Mouse (Mus musculus) limb, embryonic 11.5 days (tissue): ENCODE results near the gene Zfp184. TPM values are rescaled to one million over a fixed set of nuclear protein-coding genes. Genes with fewer than 3 reads are reported as not detected.
"Not testable (repeated sequence)": the region's sequence is repeated elsewhere in the genome, so short reads cannot be mapped to it uniquely, and the experiment has no call there.

Experiments used
- ATAC-seq: fragments of 200-750 bp; cut with Nextera tagmentation; 2 replicates; pipeline ENCODE4 v1.8.0; 2017; ENCODE audit warnings: low read depth; ENCODE audit not compliant: insufficient number of reproducible peaks, low FRiP score, low TSS enrichment
- DNase-seq: peaks from one replicate; pipeline ENCODE4 v3.0.0-alpha.2; 2015; ENCODE audit warnings: low spot score
- H3K27ac ChIP-seq: fragments of 300-500 bp; sonication (generic); replicated peaks from 2 replicates; pipeline ENCODE4 v1.5.1; 2014; ENCODE audit warnings: low read depth, mild to moderate bottlenecking, low read length
- H3K27me3 ChIP-seq: fragments of 300-500 bp; sonication (generic); 2 replicates; pipeline ENCODE4 v1.6.1; 2014; ENCODE audit warnings: mild to moderate bottlenecking, low read length, mixed read lengths; ENCODE audit not compliant: control insufficient read depth, insufficient read depth
- H3K36me3 ChIP-seq: fragments of 300-500 bp; sonication (generic); 2 replicates; pipeline ENCODE4 v1.6.1; 2014; ENCODE audit warnings: mild to moderate bottlenecking, low read length, moderate library complexity, mixed read lengths; ENCODE audit not compliant: control insufficient read depth, insufficient read depth
- H3K4me1 ChIP-seq: fragments of 300-500 bp; sonication (generic); 2 replicates; pipeline ENCODE4 v1.6.1; 2014; ENCODE audit warnings: low read length, mixed read lengths; ENCODE audit not compliant: control insufficient read depth, insufficient read depth
- H3K4me2 ChIP-seq: fragments of 300-500 bp; sonication (generic); 2 replicates; pipeline ENCODE4 v1.6.1; 2014; ENCODE audit warnings: low read depth, mild to moderate bottlenecking, moderate library complexity; ENCODE audit not compliant: severe bottlenecking
- H3K4me3 ChIP-seq: fragments of 300-500 bp; sonication (generic); 2 replicates; pipeline ENCODE4 v1.5.1; 2014; ENCODE audit warnings: low read depth, low read length
- H3K9ac ChIP-seq: fragments of 300-500 bp; sonication (generic); 2 replicates; pipeline ENCODE4 v1.6.1; 2014; ENCODE audit warnings: mild to moderate bottlenecking, low read length
- H3K9me3 ChIP-seq: fragments of 300-500 bp; sonication (generic); 2 replicates; pipeline ENCODE4 v1.6.1; 2016; ENCODE audit warnings: low read length; ENCODE audit not compliant: control insufficient read depth
- WGBS: fragments of 180-500 bp; shearing (Covaris S2); extraction: QIAGEN DNeasy Blood & Tissue Kit; methylation state at CpG from one replicate; pipeline ENCODE4 v1.1.7; 2014; 5-methylcytosine and 5-hydroxymethylcytosine counted together
- polyA plus RNA-seq: library from polyadenylated mRNA; unstranded; fragments of >200 nt; fragmentation: Nextera tagmentation; extraction: Ambion mirVana; gene quantifications from 2 replicates; pipeline ENCODE4 v1.2.1, GENCODE M21; 2014

Zfp184 gene
- polyA plus RNA-seq: 26.9 and 28.8 TPM in 2 replicates

DNA sequence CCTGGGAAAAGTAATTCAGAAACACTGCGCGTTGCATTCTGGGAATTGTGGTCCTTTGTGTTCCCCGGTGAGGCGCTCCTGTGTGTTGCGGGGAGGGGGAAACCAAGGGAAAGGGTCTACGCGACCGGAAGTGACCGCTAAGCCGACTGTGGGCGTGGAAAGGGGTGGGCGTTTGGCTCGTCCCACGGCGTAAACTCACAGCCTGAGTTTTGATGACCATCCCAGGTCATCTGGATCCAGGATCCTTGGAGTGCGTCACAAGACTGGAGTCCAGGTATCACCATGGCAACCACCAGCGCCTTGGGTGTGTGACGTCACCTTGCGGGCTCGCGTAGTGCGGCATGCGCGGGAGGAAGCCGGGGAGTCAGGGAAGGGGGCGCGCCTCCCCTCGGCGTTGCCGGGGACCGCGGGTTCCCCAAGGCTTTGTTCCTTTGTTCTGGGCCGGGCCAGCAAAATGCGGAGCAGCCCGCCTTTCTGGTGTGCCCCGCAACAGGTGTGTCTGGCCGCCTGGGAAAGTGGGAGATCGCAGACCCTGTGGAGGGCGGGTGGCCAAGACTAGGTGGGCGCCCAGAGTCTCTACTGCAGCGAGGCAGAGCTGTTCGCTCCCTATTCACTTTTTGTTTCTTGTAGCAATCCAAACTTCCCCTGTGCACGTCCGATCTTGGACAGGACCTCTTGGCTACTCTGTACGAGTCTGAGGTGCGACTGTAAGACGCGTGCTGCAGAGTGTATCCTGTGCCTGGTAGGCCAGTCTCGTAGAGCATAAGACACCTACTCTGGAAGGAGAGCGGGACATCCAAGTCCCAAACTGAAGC, at the start of gene Zfp184:
Gene Zfp184, plus strand, starts transcription at position 169 of the 815 bp plus-strand sequence.
- Histone ChIP-seq H3K9me3 (no peaks in the 10 kb centered on the region), H3K4me3 (peak within 1 kb of the TSS; percentile 81), H3K36me3 (peaks cover 7% of the 10 kb centered on the region), H3K4me1 (peaks cover 5% of the 10 kb centered on the region), H3K27ac (peak within 1 kb of the TSS; percentile 81; the same call in 1 of the 2 replicates), H3K9ac (peak within 1 kb of the TSS; percentile 88), H3K27me3 (no peaks in the 10 kb centered on the region), H3K4me2 (peak within 1 kb of the TSS; percentile 71)
- ATAC-seq: peak; percentile 94
- DNase-seq: peak; percentile 97
- under 1% methylated on average over 50 of the region's 50 CpGs for WGBS

DNA sequence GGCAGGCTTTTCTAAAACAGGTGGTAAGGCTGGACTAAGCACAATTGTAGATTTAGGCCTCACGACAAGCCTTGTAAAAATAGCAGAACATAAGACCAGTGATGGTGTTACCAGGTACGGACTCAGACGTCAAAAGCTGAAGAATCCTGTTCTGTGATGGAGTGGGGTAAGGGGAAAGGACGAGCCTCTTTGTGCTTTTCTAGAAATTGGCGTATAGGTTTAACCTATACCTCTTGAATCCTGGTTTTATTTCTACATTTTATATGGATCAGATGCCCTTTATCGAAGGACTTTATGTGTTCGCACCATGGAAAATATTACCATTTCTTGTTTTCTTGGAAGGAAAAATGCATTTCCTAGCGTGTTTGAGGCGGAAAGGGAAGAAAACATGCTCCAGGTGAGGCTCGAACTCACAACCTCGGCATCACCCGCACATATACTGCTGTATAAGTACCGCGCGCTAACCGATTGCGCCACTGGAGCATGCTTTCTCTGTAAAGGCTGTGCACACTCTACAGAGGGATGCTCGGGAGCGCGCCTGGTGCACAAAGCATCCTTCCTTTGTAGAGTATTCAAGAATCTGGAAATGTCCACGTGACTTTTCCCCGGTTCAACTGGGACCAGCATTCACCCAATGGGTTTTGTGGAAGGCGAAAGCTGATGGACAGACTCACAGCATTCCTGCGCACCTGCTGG, 48.2 kb upstream of the Zfp184 start:
- H3K9ac ChIP-seq: peak overlapping the region; percentile 12
- H3K36me3 ChIP-seq: no peaks in the 10 kb centered on the region
- no peaks in the 10 kb centered on the region; the same call in 1 of the 2 replicates for H3K4me1 ChIP-seq
- ATAC-seq: peak; percentile 94
- peak overlapping the region; percentile 42 for H3K4me2 ChIP-seq
- peak overlapping the region; percentile 35 for H3K4me3 ChIP-seq
- 6% methylated on average over 24 of the region's 24 CpGs for WGBS
- DNase-seq: peak; percentile 95
- no peak overlapping the region for H3K27ac ChIP-seq
- H3K27me3 ChIP-seq: no peaks in the 10 kb centered on the region
- H3K9me3 ChIP-seq: no peaks in the 10 kb centered on the region

DNA sequence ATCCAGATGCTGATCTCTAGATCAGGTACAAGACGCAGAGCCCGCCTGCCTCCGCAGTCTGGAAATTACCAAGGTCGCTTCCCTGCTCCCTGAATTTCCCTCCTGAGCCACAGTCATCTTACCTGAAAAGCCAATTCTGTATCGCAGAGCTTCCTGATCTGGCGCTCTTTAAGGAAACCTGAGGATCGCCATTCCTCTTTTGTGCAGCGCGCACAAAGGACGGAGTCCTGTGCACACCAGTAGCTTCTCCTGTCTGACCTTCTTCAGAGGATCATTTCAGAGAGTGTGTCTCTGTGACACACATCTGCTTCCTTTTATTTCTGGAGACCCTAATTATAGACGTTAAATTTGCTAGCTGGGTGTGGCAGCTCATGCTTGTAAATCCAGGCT, 47.7 kb upstream of the Zfp184 start:
- no peak overlapping the region for H3K27ac ChIP-seq
- DNase-seq (no peak), ATAC-seq (0 out of 2 replicates have a peak, but pooled peaks have one; percentile 44)
- no peaks in the 10 kb centered on the region for H3K36me3 ChIP-seq
- H3K9me3 ChIP-seq: no peaks in the 10 kb centered on the region
- H3K4me1 ChIP-seq: no peaks in the 10 kb centered on the region; the same call in 1 of the 2 replicates
- WGBS: 1% methylated on average over 11 of the region's 11 CpGs
- no peaks in the 10 kb centered on the region for H3K27me3 ChIP-seq
- H3K9ac ChIP-seq: peak overlapping the region; percentile 12
- peak overlapping the region; percentile 42 for H3K4me2 ChIP-seq
- H3K4me3 ChIP-seq: peak overlapping the region; percentile 35

DNA sequence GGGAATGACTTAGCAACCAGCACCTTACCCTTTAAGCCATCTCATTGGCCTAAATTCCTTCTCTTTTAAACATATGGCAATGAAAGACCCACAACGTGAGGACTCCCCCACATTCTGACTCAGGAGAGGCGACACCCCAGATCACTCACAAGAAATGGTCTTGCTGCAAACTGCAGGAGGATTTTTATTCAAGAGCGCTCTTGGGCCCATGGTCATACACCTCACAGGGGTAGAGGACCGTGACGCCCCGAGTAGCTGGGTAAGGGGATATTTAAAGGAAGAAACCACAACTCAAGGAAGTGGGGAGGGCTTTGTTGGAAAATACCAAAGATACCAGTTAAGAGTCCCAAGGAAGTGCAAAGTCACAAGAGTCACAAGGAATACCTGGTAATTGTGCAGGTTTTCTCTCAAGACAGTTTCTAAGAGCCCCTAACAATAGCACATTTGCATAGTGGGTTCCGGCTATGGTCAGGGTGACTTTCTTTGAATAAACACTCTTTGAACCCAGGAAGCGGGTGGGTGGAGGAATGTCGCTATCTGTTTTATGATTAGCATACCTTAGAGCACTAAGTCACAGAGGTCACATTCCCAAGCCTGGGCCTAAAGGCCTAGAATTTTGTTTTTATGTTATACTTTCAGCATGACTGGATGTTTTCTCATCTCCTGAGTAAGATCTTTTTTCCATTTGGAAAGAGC, 43.9 kb upstream of the Zfp184 start:
- not testable (repeated sequence) for H3K4me1 ChIP-seq, H3K4me2 ChIP-seq, ATAC-seq, H3K36me3 ChIP-seq, H3K27ac ChIP-seq, H3K27me3 ChIP-seq, H3K9me3 ChIP-seq, H3K4me3 ChIP-seq, DNase-seq, H3K9ac ChIP-seq
- WGBS: 92% methylated on average over 9 of the region's 9 CpGs

DNA sequence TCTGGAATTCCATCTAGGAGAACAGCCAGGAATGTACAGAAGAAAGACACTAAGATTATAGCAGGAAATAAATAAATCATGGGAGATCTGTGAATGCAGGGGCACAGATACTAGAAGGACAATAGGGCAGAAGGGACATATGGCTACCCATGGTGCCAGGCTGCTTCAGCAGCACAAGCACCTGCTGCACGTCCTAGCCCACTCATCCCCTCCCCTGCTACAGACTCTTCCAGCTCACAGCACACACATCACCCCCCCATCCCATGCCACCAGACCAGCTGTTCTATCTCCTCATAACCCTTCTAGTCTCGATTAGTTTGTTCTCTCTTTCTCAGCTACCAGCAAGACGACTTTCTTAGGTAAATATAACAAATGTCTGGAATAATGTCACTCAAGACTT, 41.4 kb upstream of the Zfp184 start:
- ATAC-seq: no peak
- H3K27me3 ChIP-seq: no peaks in the 10 kb centered on the region
- no peak overlapping the region for H3K4me3 ChIP-seq
- H3K9ac ChIP-seq: no peak overlapping the region
- H3K27ac ChIP-seq: no peak overlapping the region
- no peaks in the 10 kb centered on the region for H3K9me3 ChIP-seq
- H3K4me1 ChIP-seq: no peaks in the 10 kb centered on the region
- no peaks in the 10 kb centered on the region for H3K36me3 ChIP-seq
- no peak overlapping the region for H3K4me2 ChIP-seq
- WGBS: 64% methylated on average over 3 of the region's 3 CpGs
- DNase-seq: no peak

DNA sequence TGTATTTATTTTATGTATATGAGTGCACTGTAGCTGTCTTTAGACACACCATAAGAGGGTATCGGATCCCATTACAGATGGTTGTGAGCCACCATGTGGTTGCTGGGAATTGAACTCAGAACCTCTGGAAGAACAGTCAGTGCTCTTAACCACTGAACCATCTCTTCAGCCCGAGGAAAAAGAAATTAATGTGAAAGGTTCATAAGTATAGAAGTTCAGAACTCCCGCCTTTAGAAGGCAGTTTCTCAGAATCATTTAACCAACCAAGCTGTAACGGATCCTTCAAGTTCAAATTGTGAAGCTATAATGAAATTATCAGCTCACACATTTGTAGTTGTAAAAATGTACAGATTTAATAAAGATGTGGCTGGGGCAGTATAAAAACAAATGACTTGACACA, 40.8 kb upstream of the Zfp184 start:
- H3K4me3 ChIP-seq, H3K27ac ChIP-seq, ATAC-seq, H3K9ac ChIP-seq, H3K36me3 ChIP-seq, DNase-seq, H3K4me2 ChIP-seq, H3K4me1 ChIP-seq, H3K9me3 ChIP-seq, H3K27me3 ChIP-seq: not testable (repeated sequence)
- WGBS: 75% methylated on average over 4 of the region's 4 CpGs

DNA sequence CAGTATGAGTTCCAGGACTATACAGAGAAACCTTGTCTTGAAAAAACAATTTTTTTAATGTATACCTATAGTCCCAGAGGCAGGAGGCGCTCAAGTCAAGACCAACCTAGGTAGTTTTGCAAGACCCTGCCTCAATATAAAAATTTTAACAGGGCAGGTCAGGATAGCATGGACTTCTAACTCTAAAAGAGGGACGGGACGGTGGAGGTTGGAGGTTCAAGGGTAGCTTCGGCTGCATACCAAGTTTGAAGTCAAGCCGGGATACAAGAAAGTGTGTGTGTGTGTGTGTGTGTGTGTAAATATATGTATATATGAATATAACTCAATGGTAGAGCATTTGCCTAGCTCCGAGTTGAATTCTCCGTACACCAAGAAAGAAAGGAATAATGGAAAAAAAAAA, 38.6 kb upstream of the Zfp184 start:
- no peak for ATAC-seq
- no peak overlapping the region for H3K27ac ChIP-seq
- 29% methylated on average over 7 of the region's 7 CpGs for WGBS

More for the DNA sequence above, 38.6 kb upstream of the Zfp184 start:
- Histone ChIP-seq H3K4me2 (no peak overlapping the region), H3K27me3 (no peaks in the 10 kb centered on the region), H3K4me3 (no peak overlapping the region), H3K4me1 (no peaks in the 10 kb centered on the region), H3K36me3 (no peaks in the 10 kb centered on the region), H3K9ac (no peak overlapping the region), H3K9me3 (no peaks in the 10 kb centered on the region)
- no peak for DNase-seq
